Mouse (Mus musculus): ENCODE measurements around the gene Scgb1a1.

- no peak for TF ChIP-seq POLR2A (IDR thresholded peaks at IDR 0.05; ENCODE audit: extremely low read depth, insufficient read depth, low read length)
- TF ChIP-seq CTCF (IDR thresholded peaks at IDR 0.05; ENCODE audit: extremely low read depth, insufficient read depth, low read length) = no peak
Observed at GRCm38 (mm10) chr19:9090709-9091108, 3.0 kb upstream of the Scgb1a1 start.

Data from cortical plate, adult 2 months (tissue).